Mouse (Mus musculus): Measurements from ENCODE around the gene Slc31a1. TPM values are rescaled to one million over a fixed set of nuclear protein-coding genes. Genes with fewer than 3 reads are reported as not detected.

The Slc31a1 gene
- total and polyA plus RNA-seq, 3 experiments: 20.6 to 46.5 (median 37.5) TPM

DNA sequence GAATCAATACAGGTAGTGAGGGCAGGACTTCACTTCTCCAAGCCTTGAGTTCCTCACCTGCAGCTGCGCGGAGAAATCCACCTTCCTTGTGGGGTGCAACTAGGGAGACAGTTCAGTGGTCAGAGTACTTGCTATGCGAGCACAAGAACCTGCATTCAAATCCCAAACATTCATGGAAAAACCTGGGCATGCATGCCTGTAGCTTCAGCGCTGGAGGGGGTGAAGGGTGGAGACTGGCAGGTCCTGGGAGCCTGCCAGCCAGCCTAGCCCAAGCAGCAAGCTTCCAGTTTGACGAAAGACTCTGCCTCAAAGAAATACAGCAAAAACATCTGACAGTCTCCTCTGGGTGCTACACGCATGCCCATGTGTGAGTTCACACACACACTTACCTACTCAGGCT, 74.6 kb downstream of the Slc31a1 start, which contains the start of gene Rnf183:
Gene Rnf183 (minus strand): TSS at position 172 of the 400 bp plus-strand sequence.
- Histone ChIP-seq H3K9me3 (replicated peaks; ENCODE audit: insufficient read depth, low read length) (no peaks in the 10 kb centered on the region), H3K36me3 (ENCODE audit: control insufficient read depth in 1 of 2, insufficient read depth in 2 of 2, low read length in 2 of 2) (peaks cover 0 to 11% of the 10 kb centered on the region in 2 experiments; a peak in 2 of 4 replicates), H3K4me3 (ENCODE audit: control insufficient read depth in 1 of 2, insufficient read depth in 1 of 2, low read depth in 2 of 2, low read length in 2 of 2) (no peak within 1 kb of the TSS), H3K4me1 (ENCODE audit: control insufficient read depth in 1 of 2, insufficient read depth in 2 of 2, low read length in 2 of 2) (peaks cover 2 to 12% of the 10 kb centered on the region in 2 experiments; a peak in 2 of 4 replicates), H3K79me2 (ENCODE audit: control insufficient read depth, insufficient read depth, low read length, poor library complexity) (no peaks in the 10 kb centered on the region), H3K27ac (ENCODE audit: control insufficient read depth, low read depth, low read length) (no peak within 1 kb of the TSS), H3K9ac (ENCODE audit: control insufficient read depth, low read depth, low read length, poor library complexity, severe bottlenecking) (no peak within 1 kb of the TSS), H3K27me3 (ENCODE audit: control insufficient read depth in 1 of 2, insufficient read depth in 2 of 2, low read length in 2 of 2) (no peaks in the 10 kb centered on the region)
- TF ChIP-seq ZKSCAN1 (IDR thresholded peaks at IDR 0.05; ENCODE audit: low read depth, low read length) (no peak), GABPA (IDR thresholded peaks at IDR 0.05; ENCODE audit: low read depth, low read length) (no peak), ZMIZ1 (IDR thresholded peaks at IDR 0.05; ENCODE audit: low read depth, low read length) (no peak), ETS1 (IDR thresholded peaks at IDR 0.05; ENCODE audit: low read depth, low read length) (no peak), MEF2A (IDR thresholded peaks at IDR 0.05; ENCODE audit: extremely low read depth, insufficient replicate concordance, low read depth, low read length, poor library complexity, severe bottlenecking) (no peak), NELFE (IDR thresholded peaks at IDR 0.05; ENCODE audit: low read depth, low read length) (no peak), ZNF384 (IDR thresholded peaks at IDR 0.05; ENCODE audit: low read depth, low read length) (no peak), TCF12 (IDR thresholded peaks at IDR 0.05; ENCODE audit: low read depth, low read length) (no peak), MYB (IDR thresholded peaks at IDR 0.05; ENCODE audit: low read depth, low read length) (no peak), ZC3H11A (IDR thresholded peaks at IDR 0.05; ENCODE audit: low read depth, low read length) (no peak), SMC3 (IDR thresholded peaks at IDR 0.05; ENCODE audit: low read depth, low read length) (no peak), TAL1 (IDR thresholded peaks at IDR 0.05; ENCODE audit: low read length) (no peak), CHD1 (IDR thresholded peaks at IDR 0.05; ENCODE audit: low read depth, low read length) (no peak), MAZ (IDR thresholded peaks at IDR 0.05; ENCODE audit: low read depth, low read length) (no peak), MXI1 (IDR thresholded peaks at IDR 0.05; ENCODE audit: low read depth, low read length) (no peak), ELF1 (IDR thresholded peaks at IDR 0.05; ENCODE audit: low read depth, low read length) (no peak), RAD21 (IDR thresholded peaks at IDR 0.05; ENCODE audit: low read depth, low read length) (no peak), CTCF (IDR thresholded peaks at IDR 0.05 in 2 of 3, conservative IDR thresholded peaks at IDR 0.05 in 1 of 3; ENCODE audit: control insufficient read depth in 1 of 3, insufficient read depth in 1 of 3, low read depth in 2 of 3, low read length in 3 of 3, poor library complexity in 1 of 3, severe bottlenecking in 1 of 3) (no peak)
- DNase-seq (ENCODE audit: low read depth, low spot score): no peak

DNA sequence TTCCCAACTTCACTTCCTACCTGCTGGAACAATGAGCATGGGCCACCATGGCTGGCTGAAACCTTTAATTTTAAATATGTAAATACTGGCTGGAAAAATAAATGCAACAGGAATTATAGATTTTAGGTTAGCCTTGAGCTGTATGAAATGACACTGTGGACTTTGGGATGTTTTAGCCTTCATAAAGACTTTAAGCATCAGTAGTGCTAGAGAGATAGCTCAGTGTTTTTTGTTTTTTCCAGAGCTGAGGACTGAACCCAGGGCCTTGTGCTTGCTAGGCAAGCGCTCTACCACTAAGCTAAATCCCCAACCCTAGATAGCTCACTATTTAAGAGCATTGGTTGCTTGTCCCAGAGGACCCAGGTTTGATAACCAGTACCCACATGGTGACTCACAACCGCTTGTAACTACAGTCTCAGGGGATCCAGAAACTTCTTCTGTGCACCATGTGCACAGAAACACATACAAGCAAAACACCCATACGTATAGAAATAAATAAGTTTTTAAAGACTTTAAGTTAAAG, 76.8 kb downstream of the Slc31a1 start:
- TF ChIP-seq USF2 (IDR thresholded peaks at IDR 0.05; ENCODE audit: borderline replicate concordance in 1 of 2, insufficient read depth in 1 of 2, low read depth in 1 of 2, low read length in 2 of 2) (no peak), MAZ (IDR thresholded peaks at IDR 0.05; ENCODE audit: low read depth, low read length) (no peak), TBP (IDR thresholded peaks at IDR 0.05; ENCODE audit: low read depth, low read length) (peak; percentile 87), NELFE (IDR thresholded peaks at IDR 0.05; ENCODE audit: low read depth, low read length) (no peak), ZMIZ1 (IDR thresholded peaks at IDR 0.05; ENCODE audit: low read depth, low read length) (no peak)
- DNase-seq (ENCODE audit: low read depth, low spot score): no peak
- no peaks in the 10 kb centered on the region for H3K79me2 ChIP-seq (ENCODE audit: control insufficient read depth, insufficient read depth, low read length, poor library complexity)
- H3K4me1 ChIP-seq (ENCODE audit: control insufficient read depth in 1 of 2, insufficient read depth in 2 of 2, low read length in 2 of 2): 0 out of 4 replicates have a peak, but pooled peaks cover 0 to 3% of the 10 kb centered on the region in 2 experiments
- no peak overlapping the region for H3K27ac ChIP-seq (ENCODE audit: control insufficient read depth, low read depth, low read length)
- H3K27me3 ChIP-seq (ENCODE audit: control insufficient read depth in 1 of 2, insufficient read depth in 2 of 2, low read length in 2 of 2): no peaks in the 10 kb centered on the region
- no peaks in the 10 kb centered on the region for H3K9me3 ChIP-seq (replicated peaks; ENCODE audit: insufficient read depth, low read length)
- H3K36me3 ChIP-seq (ENCODE audit: control insufficient read depth in 1 of 2, insufficient read depth in 2 of 2, low read length in 2 of 2): no peaks in the 10 kb centered on the region
- no peak overlapping the region for H3K4me3 ChIP-seq (ENCODE audit: control insufficient read depth in 1 of 2, insufficient read depth in 1 of 2, low read depth in 2 of 2, low read length in 2 of 2)
- H3K9ac ChIP-seq (ENCODE audit: control insufficient read depth, low read depth, low read length, poor library complexity, severe bottlenecking): no peak overlapping the region
